Mouse (Mus musculus): ENCODE measurements around the gene Cxcr2. TPM values are rescaled to one million over a fixed set of nuclear protein-coding genes. Genes with fewer than 3 reads are reported as not detected.
"Not testable (repeated sequence)": the region's sequence is repeated elsewhere in the genome, so short reads cannot be mapped to it uniquely, and the experiment has no call there.

The Cxcr2 gene
- polyA plus RNA-seq, 1 experiment = 0.11 TPM

- Histone ChIP-seq H3K4me1 (ENCODE audit: control insufficient read depth, insufficient read depth, insufficient read length, low read length) (no peaks in the 10 kb centered on the region), H3K4me3 (ENCODE audit: low read depth, low read length) (no peak overlapping the region), H3K27ac (ENCODE audit: insufficient read depth, low read depth, low read length) (no peak overlapping the region), H3K27me3 (ENCODE audit: control insufficient read depth, insufficient read depth, low read length) (no peaks in the 10 kb centered on the region), H3K36me3 (ENCODE audit: control insufficient read depth, insufficient read depth, low read length) (no peaks in the 10 kb centered on the region)
- WGBS = 50% methylated on average over 3 of the region's 3 CpGs
- TF ChIP-seq CTCF (IDR thresholded peaks at IDR 0.05; ENCODE audit: extremely low read depth, insufficient read length, insufficient replicate concordance, low read depth, low read length) = peak; percentile 31; the same call in 1 of the 2 replicates
- TF ChIP-seq POLR2A (IDR thresholded peaks at IDR 0.05; ENCODE audit: low read depth, low read length) = no peak
Measured at GRCm38 (mm10) chr1:74139415-74139814, 14.4 kb upstream of the Cxcr2 start.

GRCm38 (mm10) chr1:74141781-74142180 is 12.0 kb upstream of the Cxcr2 start:
- H3K4me1 ChIP-seq (ENCODE audit: control insufficient read depth, insufficient read depth, insufficient read length, low read length) = no peaks in the 10 kb centered on the region
- H3K4me3 ChIP-seq (ENCODE audit: low read depth, low read length) = no peak overlapping the region
- H3K36me3 ChIP-seq (ENCODE audit: control insufficient read depth, insufficient read depth, low read length) = no peaks in the 10 kb centered on the region
- WGBS = 81% methylated on average over 8 of the region's 8 CpGs
- H3K27ac ChIP-seq (ENCODE audit: insufficient read depth, low read depth, low read length) = no peak overlapping the region
- no peak for TF ChIP-seq POLR2A (IDR thresholded peaks at IDR 0.05; ENCODE audit: low read depth, low read length)
- no peak for TF ChIP-seq CTCF (IDR thresholded peaks at IDR 0.05; ENCODE audit: extremely low read depth, insufficient read length, insufficient replicate concordance, low read depth, low read length)
- no peaks in the 10 kb centered on the region for H3K27me3 ChIP-seq (ENCODE audit: control insufficient read depth, insufficient read depth, low read length)

- no peak overlapping the region for H3K27ac ChIP-seq (ENCODE audit: insufficient read depth, low read depth, low read length)
- H3K27me3 ChIP-seq (ENCODE audit: control insufficient read depth, insufficient read depth, low read length) = no peaks in the 10 kb centered on the region
- H3K4me1 ChIP-seq (ENCODE audit: control insufficient read depth, insufficient read depth, insufficient read length, low read length) = 0 out of 2 replicates have a peak, but pooled peaks cover 2% of the 10 kb centered on the region
- H3K36me3 ChIP-seq (ENCODE audit: control insufficient read depth, insufficient read depth, low read length) = no peaks in the 10 kb centered on the region
- H3K4me3 ChIP-seq (ENCODE audit: low read depth, low read length) = no peak overlapping the region
- TF ChIP-seq CTCF (IDR thresholded peaks at IDR 0.05; ENCODE audit: extremely low read depth, insufficient read length, insufficient replicate concordance, low read depth, low read length) (no peak), POLR2A (IDR thresholded peaks at IDR 0.05; ENCODE audit: low read depth, low read length) (no peak)
- 45% methylated on average over 6 of the region's 6 CpGs for WGBS
Measured at GRCm38 (mm10) chr1:74149106-74149885, 4.5 kb upstream of the Cxcr2 start.

- Histone ChIP-seq H3K4me3 (ENCODE audit: low read depth, low read length) (no peak overlapping the region), H3K27me3 (ENCODE audit: control insufficient read depth, insufficient read depth, low read length) (no peaks in the 10 kb centered on the region), H3K27ac (ENCODE audit: insufficient read depth, low read depth, low read length) (no peak overlapping the region), H3K4me1 (ENCODE audit: control insufficient read depth, insufficient read depth, insufficient read length, low read length) (0 out of 2 replicates have a peak, but pooled peaks cover 2% of the 10 kb centered on the region), H3K36me3 (ENCODE audit: control insufficient read depth, insufficient read depth, low read length) (no peaks in the 10 kb centered on the region)
- TF ChIP-seq CTCF (IDR thresholded peaks at IDR 0.05; ENCODE audit: extremely low read depth, insufficient read length, insufficient replicate concordance, low read depth, low read length) (no peak), POLR2A (IDR thresholded peaks at IDR 0.05; ENCODE audit: low read depth, low read length) (no peak)
- WGBS = 72% methylated on average over 3 of the region's 3 CpGs
Measured at GRCm38 (mm10) chr1:74150101-74150500, 3.7 kb upstream of the Cxcr2 start.

GRCm38 (mm10) chr1:74151091-74151490 is 2.7 kb upstream of the Cxcr2 start:
- Histone ChIP-seq H3K4me3 (ENCODE audit: low read depth, low read length) (no peak overlapping the region), H3K4me1 (ENCODE audit: control insufficient read depth, insufficient read depth, insufficient read length, low read length) (0 out of 2 replicates have a peak, but pooled peaks cover 2% of the 10 kb centered on the region), H3K27ac (ENCODE audit: insufficient read depth, low read depth, low read length) (no peak overlapping the region), H3K27me3 (ENCODE audit: control insufficient read depth, insufficient read depth, low read length) (no peaks in the 10 kb centered on the region), H3K36me3 (ENCODE audit: control insufficient read depth, insufficient read depth, low read length) (no peaks in the 10 kb centered on the region)
- 37% methylated on average over 3 of the region's 3 CpGs for WGBS
- TF ChIP-seq CTCF (IDR thresholded peaks at IDR 0.05; ENCODE audit: extremely low read depth, insufficient read length, insufficient replicate concordance, low read depth, low read length) (no peak), POLR2A (IDR thresholded peaks at IDR 0.05; ENCODE audit: low read depth, low read length) (no peak)

GRCm38 (mm10) chr1:74155435-74156012 is 1.7 kb downstream of the Cxcr2 start:
- H3K27me3 ChIP-seq (ENCODE audit: control insufficient read depth, insufficient read depth, low read length) = no peaks in the 10 kb centered on the region
- TF ChIP-seq CTCF (IDR thresholded peaks at IDR 0.05; ENCODE audit: extremely low read depth, insufficient read length, insufficient replicate concordance, low read depth, low read length) = no peak
- TF ChIP-seq POLR2A (IDR thresholded peaks at IDR 0.05; ENCODE audit: low read depth, low read length) = no peak
- 72% methylated on average over 6 of the region's 6 CpGs for WGBS
- H3K4me3 ChIP-seq (ENCODE audit: low read depth, low read length) = no peak overlapping the region
- H3K27ac ChIP-seq (ENCODE audit: insufficient read depth, low read depth, low read length) = no peak overlapping the region
- no peaks in the 10 kb centered on the region for H3K36me3 ChIP-seq (ENCODE audit: control insufficient read depth, insufficient read depth, low read length)
- no peaks in the 10 kb centered on the region for H3K4me1 ChIP-seq (ENCODE audit: control insufficient read depth, insufficient read depth, insufficient read length, low read length)

- WGBS = 74% methylated on average over 14 of the region's 14 CpGs
- no peaks in the 10 kb centered on the region for H3K36me3 ChIP-seq (ENCODE audit: control insufficient read depth, insufficient read depth, low read length)
- H3K4me3 ChIP-seq (ENCODE audit: low read depth, low read length) = no peak overlapping the region
- H3K27ac ChIP-seq (ENCODE audit: insufficient read depth, low read depth, low read length) = no peak overlapping the region
- no peak for TF ChIP-seq CTCF (IDR thresholded peaks at IDR 0.05; ENCODE audit: extremely low read depth, insufficient read length, insufficient replicate concordance, low read depth, low read length)
- no peaks in the 10 kb centered on the region for H3K27me3 ChIP-seq (ENCODE audit: control insufficient read depth, insufficient read depth, low read length)
- H3K4me1 ChIP-seq (ENCODE audit: control insufficient read depth, insufficient read depth, insufficient read length, low read length) = no peaks in the 10 kb centered on the region
Measured at GRCm38 (mm10) chr1:74156381-74156910, 2.7 kb downstream of the Cxcr2 start.

GRCm38 (mm10) chr1:74159613-74160012 is 5.8 kb downstream of the Cxcr2 start:
- H3K4me1 ChIP-seq (ENCODE audit: control insufficient read depth, insufficient read depth, insufficient read length, low read length); H3K36me3 ChIP-seq (ENCODE audit: control insufficient read depth, insufficient read depth, low read length); H3K27ac ChIP-seq (ENCODE audit: insufficient read depth, low read depth, low read length); H3K27me3 ChIP-seq (ENCODE audit: control insufficient read depth, insufficient read depth, low read length); H3K4me3 ChIP-seq (ENCODE audit: low read depth, low read length): not testable (repeated sequence)
- WGBS = 63% methylated on average over 5 of the region's 5 CpGs
